Mouse (Mus musculus): ENCODE results near the gene App.

App gene

GRCm38 (mm10) chr16:84973446-84974175 is 200.0 kb downstream of the App start:
- DNase-seq (ENCODE audit: low read depth): no peak

GRCm38 (mm10) chr16:84971535-84972330 is 201.8 kb downstream of the App start:
- DNase-seq (ENCODE audit: low read depth): no peak

- DNase-seq (ENCODE audit: low read depth): no peak
These were observed 204.5 kb downstream of the App start for GRCm38 (mm10) chr16:84969026-84969425.

GRCm38 (mm10) chr16:84966983-84967382 is 206.6 kb downstream of the App start:
- DNase-seq (ENCODE audit: low read depth): peak; percentile 18

GRCm38 (mm10) chr16:84966096-84966495 is 207.5 kb downstream of the App start:
- DNase-seq (ENCODE audit: low read depth): no peak

- no peak for DNase-seq (ENCODE audit: low read depth)
These were observed 209.6 kb downstream of the App start for GRCm38 (mm10) chr16:84963960-84964359.

GRCm38 (mm10) chr16:84963527-84963926 is 210.0 kb downstream of the App start:
- no peak for DNase-seq (ENCODE audit: low read depth)

- DNase-seq (ENCODE audit: low read depth): no peak
These were observed 216.3 kb downstream of the App start for GRCm38 (mm10) chr16:84957253-84957652.

- no peak for DNase-seq (ENCODE audit: low read depth)
These were observed 216.9 kb downstream of the App start for GRCm38 (mm10) chr16:84956690-84957089.

GRCm38 (mm10) chr16:84955840-84956239 is 217.7 kb downstream of the App start:
- DNase-seq (ENCODE audit: low read depth): no peak

- peak; percentile 87 for DNase-seq (ENCODE audit: low read depth)
These were observed 218.2 kb downstream of the App start for GRCm38 (mm10) chr16:84955204-84955839.

GRCm38 (mm10) chr16:84931024-84931423 is 242.5 kb downstream of the App start:
- DNase-seq (ENCODE audit: low read depth): no peak

GRCm38 (mm10) chr16:84927827-84928226 is 245.7 kb downstream of the App start:
- no peak for DNase-seq (ENCODE audit: low read depth)

- no peak for DNase-seq (ENCODE audit: low read depth)
These were observed 253.8 kb downstream of the App start for GRCm38 (mm10) chr16:84919649-84920308.

GRCm38 (mm10) chr16:84919087-84919486 is 254.5 kb downstream of the App start:
- no peak for DNase-seq (ENCODE audit: low read depth)

GRCm38 (mm10) chr16:84916772-84917171 is 256.8 kb downstream of the App start:
- DNase-seq (ENCODE audit: low read depth): no peak

GRCm38 (mm10) chr16:84911477-84912165 is 261.9 kb downstream of the App start:
- DNase-seq (ENCODE audit: low read depth): no peak

- no peak for DNase-seq (ENCODE audit: low read depth)
These were observed 270.6 kb downstream of the App start for GRCm38 (mm10) chr16:84902995-84903394.

All from NIH3T3 (cell line).